Comparison of ENCODE assay signal across 17 mouse cellular contexts in genomic region chr5:23573942-23574341, GRCm38 (mm10).
A peak's percentile ranks its signal among the peaks of the same experiment; 100 is the strongest.
DNase-seq lines count a peak whose midpoint lies in the region; TF ChIP-seq lines count a peak whose summit lies in the region.
"Had no signal": no experiment of that assay in that cellular context is flagged by ENCODE, and none has a peak within 500 bp of the region (broad histone marks: within the 10 kb centered on the region; RNA-seq: fewer than 3 reads in every experiment).

No protein-coding gene starts in this region.

- H3K36me3 ChIP-seq in MEL (ENCODE audit: control insufficient read depth in 1 of 2, insufficient read depth in 2 of 2, low read length in 2 of 2): peaks cover 0 to 33% of the 10 kb centered on the region in 2 experiments; a peak in 2 of 4 replicates

- no peaks in the 10 kb centered on the region for H3K79me2 ChIP-seq in MEL (ENCODE audit: control insufficient read depth, insufficient read depth, low read length, poor library complexity)

- H3K9me3 ChIP-seq in MEL (replicated peaks; ENCODE audit: insufficient read depth, low read length): no peaks in the 10 kb centered on the region
- H3K9me3 ChIP-seq: G1E had no signal

- no peak for TF ChIP-seq CTCF in MEL (IDR thresholded peaks at IDR 0.05 in 2 of 3, conservative IDR thresholded peaks at IDR 0.05 in 1 of 3; ENCODE audit: control insufficient read depth in 1 of 3, insufficient read depth in 1 of 3, low read depth in 2 of 3, low read length in 3 of 3, poor library complexity in 1 of 3, severe bottlenecking in 1 of 3)
- no peak for TF ChIP-seq CTCF in left cerebral cortex, adult 2 months (IDR thresholded peaks at IDR 0.05)

- H3K9ac ChIP-seq in MEL (ENCODE audit: control insufficient read depth, low read depth, low read length, poor library complexity, severe bottlenecking): no peak overlapping the region

- TF ChIP-seq POLR2A in MEL (IDR thresholded peaks at IDR 0.05; ENCODE audit: control insufficient read depth in 1 of 2, insufficient read depth in 1 of 2, low read depth in 1 of 2, low read length in 2 of 2, poor library complexity in 1 of 2): no peak

- TF ChIP-seq EP300 in MEL (IDR thresholded peaks at IDR 0.05; ENCODE audit: low read depth in 1 of 2, low read length in 2 of 2): no peak

- peak; percentile 32 for DNase-seq in MEL (ENCODE audit: low read depth, low spot score)
- DNase-seq in left cerebral cortex, adult 2 months (ENCODE audit: extremely low spot score in 1 of 2, low spot score in 2 of 2): no peak
- DNase-seq: adrenal gland, adult 2 months; adrenal gland, adult 8-10 months; adrenal gland, postnatal 10 days; adrenal gland, postnatal 14 days; adrenal gland, postnatal 25 days; adrenal gland, postnatal 36 days; B cell, adult 2 months; cerebellum, adult 11 months; cerebellum, adult 11-12 months; cerebellum, adult 18-20 months; cerebellum, adult 2 months; cerebellum, adult 8-10 months had no signal

- H3K27ac ChIP-seq in MEL (ENCODE audit: control insufficient read depth, low read depth, low read length): no peak overlapping the region
- no peak overlapping the region for H3K27ac ChIP-seq in left cerebral cortex, adult 2 months

- H3K4me1 ChIP-seq in MEL (ENCODE audit: control insufficient read depth in 1 of 2, insufficient read depth in 2 of 2, low read length in 2 of 2): peaks cover 16 to 21% of the 10 kb centered on the region in 2 experiments

- no peaks in the 10 kb centered on the region for H3K27me3 ChIP-seq in MEL (ENCODE audit: control insufficient read depth in 1 of 2, insufficient read depth in 2 of 2, low read length in 2 of 2)
- H3K27me3 ChIP-seq: CH12.LX, Patski had no signal

- no peak overlapping the region for H3K4me3 ChIP-seq in MEL (ENCODE audit: control insufficient read depth in 1 of 2, insufficient read depth in 1 of 2, low read depth in 2 of 2, low read length in 2 of 2)
- H3K4me3 ChIP-seq in left cerebral cortex, adult 2 months: no peak overlapping the region

- no peak for TF ChIP-seq RAD21 in MEL (IDR thresholded peaks at IDR 0.05; ENCODE audit: low read depth, low read length)

- intact Hi-C loops in left cerebral cortex, adult 2 months (cut with DNase I): no loop called here

TF ChIP-seq in MEL, 35 proteins besides CTCF, POLR2A, EP300 and RAD21:
- peak; percentile 46; the same call in 1 of the 2 replicates for TF ChIP-seq USF1 (IDR thresholded peaks at IDR 0.05; ENCODE audit: low read depth, low read length)
- TF ChIP-seq TBP (IDR thresholded peaks at IDR 0.05; ENCODE audit: low read depth, low read length): no peak
- no peak for TF ChIP-seq ZC3H11A (IDR thresholded peaks at IDR 0.05; ENCODE audit: low read depth, low read length)
- 0 out of 2 replicates have a peak, but pooled peaks have one; percentile 20 for TF ChIP-seq MYC (IDR thresholded peaks at IDR 0.05; ENCODE audit: low read depth, low read length)
- TF ChIP-seq BHLHE40 (IDR thresholded peaks at IDR 0.05; ENCODE audit: borderline replicate concordance, low read depth, low read length): peak; percentile 37; the same call in 1 of the 2 replicates
- TF ChIP-seq MXI1 (IDR thresholded peaks at IDR 0.05; ENCODE audit: low read depth, low read length): peak; percentile 58; the same call in 1 of the 2 replicates
- TF ChIP-seq MAX (IDR thresholded peaks at IDR 0.05; ENCODE audit: low read length): peak; percentile 68; the same call in 1 of the 2 replicates
